Mouse (Mus musculus) CD8-positive naive resting alpha-beta T cell, adult 57 days (primary cell): Measurements from ENCODE around the gene Tet3. TPM values are rescaled to one million over a fixed set of nuclear protein-coding genes. Genes with fewer than 3 reads are reported as not detected.

Experiments
- total RNA-seq: library from RNA; stranded (reverse); gene quantifications from one replicate; pipeline ENCODE4 v1.2.4, GENCODE M21; 2023

The Tet3 gene
- 152 TPM for total RNA-seq

DNA sequence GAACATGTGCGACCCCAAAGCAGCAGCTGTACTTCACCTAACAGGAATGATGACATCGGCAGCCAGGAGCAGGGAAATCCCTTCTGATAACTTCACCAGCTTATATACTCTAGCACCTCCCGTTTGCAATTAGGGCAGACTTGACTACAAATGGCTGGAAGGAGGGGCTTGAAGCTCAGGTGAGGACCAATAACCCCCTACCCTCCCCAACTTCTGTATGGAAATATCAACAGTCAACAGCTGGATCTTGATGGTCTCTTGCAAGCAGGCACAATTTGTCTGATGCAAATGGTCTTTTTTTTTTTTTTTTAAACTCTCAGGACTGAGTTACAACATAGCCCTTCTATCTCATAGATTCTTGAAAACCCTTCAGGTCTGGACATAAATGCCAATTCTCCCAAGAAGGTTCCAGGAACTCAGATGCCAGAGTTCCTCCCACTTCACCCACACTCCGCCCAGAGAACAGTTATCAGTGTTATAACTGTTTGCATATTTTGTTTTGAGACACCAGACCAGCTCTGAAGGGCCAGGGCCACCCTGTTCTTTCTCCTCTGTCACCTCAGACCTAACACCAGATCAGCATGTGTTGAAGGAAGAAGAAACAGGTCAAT, at the start of gene Tet3:
Tet3 (minus strand) TSS at position 51 of the 611 bp plus-strand sequence.

GRCm38 (mm10) chr6:83506258-83507167, 47.6 kb upstream of the Tet3 start, which contains the start of gene Dguok:
Gene Dguok (minus strand): TSS chr6:83506969.

GRCm38 (mm10) chr6:83348873-83349272, 110.0 kb downstream of the Tet3 start, which contains the start of gene Bola3:
Gene Bola3 (plus strand): TSS chr6:83349147.

GRCm38 (mm10) chr6:83325525-83326393, 133.1 kb downstream of the Tet3 start, which contains the start of the genes Mthfd2 and Mob1a:
Gene Mthfd2 (minus strand): TSS chr6:83325908.
Gene Mob1a (plus strand): TSS chr6:83326016.

Other genes with a start within 250 kb of the Tet3 start
- not detected for gene Slc4a5, start 239.3 kb downstream of the Tet3 start, total RNA-seq
- gene Mthfd2, start 133.2 kb downstream of the Tet3 start, total RNA-seq: 26.2 TPM
- 102 TPM for gene Mob1a, start 133.1 kb downstream of the Tet3 start, total RNA-seq
- gene Bola3, start 109.9 kb downstream of the Tet3 start, total RNA-seq: 30.7 TPM
- 43.3 TPM for gene Dguok, start 47.9 kb upstream of the Tet3 start, total RNA-seq
- gene Actg2, start 77.2 kb upstream of the Tet3 start, total RNA-seq: not detected
- gene Stambp, start 113.6 kb upstream of the Tet3 start, total RNA-seq: 23.9 TPM
- gene Clec4f, start 197.1 kb upstream of the Tet3 start, total RNA-seq: not detected
- 0.34 TPM for gene Cd207, start 218.8 kb upstream of the Tet3 start, total RNA-seq